Mouse (Mus musculus): ENCODE measurements around the gene Ifnl2. TPM values are rescaled to one million over a fixed set of nuclear protein-coding genes. Genes with fewer than 3 reads are reported as not detected.

Ifnl2 gene
- polyA plus RNA-seq, 1 experiment from 2014 or later: not detected

- no peaks in the 10 kb centered on the region for H3K36me3 ChIP-seq
- H3K27me3 ChIP-seq: no peaks in the 10 kb centered on the region
- no peak overlapping the region for H3K27ac ChIP-seq (replicated peaks)
- 41% methylated on average over 14 of the region's 14 CpGs for WGBS
- no peak overlapping the region for H3K4me2 ChIP-seq (replicated peaks)
- H3K4me3 ChIP-seq (replicated peaks): no peak overlapping the region
- ATAC-seq (ENCODE audit: insufficient number of reproducible peaks, low FRiP score, low TSS enrichment, low read depth): no peak
- no peaks in the 10 kb centered on the region for H3K9me3 ChIP-seq (replicated peaks)
- H3K4me1 ChIP-seq: peaks cover 13% of the 10 kb centered on the region
- no peak overlapping the region for H3K9ac ChIP-seq
Observed at GRCm38 (mm10) chr7:28490903-28491302, 19.4 kb downstream of the Ifnl2 start.

- H3K9ac ChIP-seq: no peak overlapping the region
- no peak overlapping the region for H3K4me3 ChIP-seq (replicated peaks)
- WGBS: 5% methylated on average over 10 of the region's 10 CpGs
- no peaks in the 10 kb centered on the region for H3K36me3 ChIP-seq
- no peak; the same call in 1 of the 2 replicates for ATAC-seq (ENCODE audit: insufficient number of reproducible peaks, low FRiP score, low TSS enrichment, low read depth)
- H3K27me3 ChIP-seq: no peaks in the 10 kb centered on the region
- H3K27ac ChIP-seq (replicated peaks): no peak overlapping the region
- H3K4me1 ChIP-seq: peaks cover 13% of the 10 kb centered on the region
- no peaks in the 10 kb centered on the region for H3K9me3 ChIP-seq (replicated peaks)
- no peak overlapping the region for H3K4me2 ChIP-seq (replicated peaks)
Observed at GRCm38 (mm10) chr7:28490410-28490809, 19.8 kb downstream of the Ifnl2 start.

- H3K4me1 ChIP-seq: peaks cover 13% of the 10 kb centered on the region
- H3K4me3 ChIP-seq (replicated peaks): peak overlapping the region; percentile 26
- no peaks in the 10 kb centered on the region for H3K9me3 ChIP-seq (replicated peaks)
- no peaks in the 10 kb centered on the region for H3K27me3 ChIP-seq
- 0 out of 2 replicates have a peak, but pooled peaks have one; percentile 24 for ATAC-seq (ENCODE audit: insufficient number of reproducible peaks, low FRiP score, low TSS enrichment, low read depth)
- H3K36me3 ChIP-seq: no peaks in the 10 kb centered on the region
- no peak overlapping the region for H3K9ac ChIP-seq
- WGBS: 3% methylated on average over 16 of the region's 16 CpGs
- H3K27ac ChIP-seq (replicated peaks): no peak overlapping the region
- peak overlapping the region; percentile 48 for H3K4me2 ChIP-seq (replicated peaks)
Observed at GRCm38 (mm10) chr7:28488030-28488491, 22.2 kb downstream of the Ifnl2 start.

DNA sequence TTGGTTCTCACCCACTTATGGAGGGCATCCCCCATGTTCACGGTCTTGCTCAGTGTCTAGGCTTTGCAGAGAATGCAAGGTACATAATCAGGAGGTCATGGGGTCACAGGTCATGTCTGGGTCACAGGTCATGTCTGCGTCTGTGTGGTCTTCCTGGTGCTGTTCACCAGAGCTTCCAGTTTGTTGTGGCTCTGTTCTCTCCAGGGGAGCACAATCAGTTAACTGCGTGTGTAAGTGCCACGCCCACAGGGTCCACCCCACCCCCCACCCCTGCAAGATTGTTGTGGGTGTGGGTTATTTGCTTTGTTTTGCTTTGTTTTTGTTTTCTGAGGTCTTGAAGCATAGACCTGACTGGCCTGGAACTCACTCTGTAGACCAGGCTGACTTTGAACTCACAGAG is 26.1 kb downstream of the Ifnl2 start:
- Histone ChIP-seq H3K36me3 (no peaks in the 10 kb centered on the region), H3K27me3 (no peaks in the 10 kb centered on the region), H3K4me1 (peaks cover 7% of the 10 kb centered on the region), H3K27ac (replicated peaks) (no peak overlapping the region), H3K4me3 (replicated peaks) (no peak overlapping the region), H3K9ac (no peak overlapping the region), H3K9me3 (replicated peaks) (no peaks in the 10 kb centered on the region), H3K4me2 (replicated peaks) (no peak overlapping the region)
- no peak for ATAC-seq (ENCODE audit: insufficient number of reproducible peaks, low FRiP score, low TSS enrichment, low read depth)
- WGBS: 15% methylated on average over 4 of the region's 4 CpGs

DNA sequence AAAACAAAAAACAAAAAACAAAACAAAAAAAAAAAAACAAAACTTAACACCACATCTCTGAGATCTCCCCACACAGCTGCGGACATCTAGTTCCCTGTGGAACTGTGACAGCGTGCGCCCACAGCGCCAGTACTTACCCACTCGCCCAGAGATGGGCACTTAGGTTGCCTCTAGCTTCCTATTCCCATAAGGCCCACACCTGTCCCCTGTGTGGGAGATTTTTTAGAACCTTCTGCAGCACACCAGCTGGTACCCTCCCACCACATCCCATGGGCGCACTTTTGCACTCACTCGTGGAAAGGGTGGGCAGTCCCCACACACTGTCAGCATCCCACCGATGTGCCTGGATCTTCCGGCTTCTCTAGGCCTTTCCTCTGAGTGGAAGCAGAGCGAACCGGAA is 27.4 kb downstream of the Ifnl2 start:
- H3K9ac ChIP-seq: no peak overlapping the region
- H3K27ac ChIP-seq (replicated peaks): no peak overlapping the region
- no peaks in the 10 kb centered on the region for H3K27me3 ChIP-seq
- no peak for ATAC-seq (ENCODE audit: insufficient number of reproducible peaks, low FRiP score, low TSS enrichment, low read depth)
- H3K4me3 ChIP-seq (replicated peaks): no peak overlapping the region
- H3K36me3 ChIP-seq: no peaks in the 10 kb centered on the region
- no peak overlapping the region for H3K4me2 ChIP-seq (replicated peaks)
- no peaks in the 10 kb centered on the region for H3K9me3 ChIP-seq (replicated peaks)
- H3K4me1 ChIP-seq: peaks cover 2% of the 10 kb centered on the region
- 78% methylated on average over 11 of the region's 11 CpGs for WGBS

- Histone ChIP-seq H3K27ac (replicated peaks) (no peak overlapping the region), H3K36me3 (no peaks in the 10 kb centered on the region), H3K4me2 (replicated peaks) (no peak overlapping the region; the same call in 1 of the 2 replicates), H3K4me1 (no peaks in the 10 kb centered on the region), H3K4me3 (replicated peaks) (no peak overlapping the region), H3K9ac (no peak overlapping the region), H3K9me3 (replicated peaks) (no peaks in the 10 kb centered on the region), H3K27me3 (no peaks in the 10 kb centered on the region)
- no peak for ATAC-seq (ENCODE audit: insufficient number of reproducible peaks, low FRiP score, low TSS enrichment, low read depth)
- 2% methylated on average over 8 of the region's 8 CpGs for WGBS
Observed at GRCm38 (mm10) chr7:28478854-28479253, 31.4 kb downstream of the Ifnl2 start.

- Histone ChIP-seq H3K9ac (no peak overlapping the region), H3K9me3 (replicated peaks) (no peaks in the 10 kb centered on the region), H3K27ac (replicated peaks) (no peak overlapping the region), H3K27me3 (no peaks in the 10 kb centered on the region), H3K36me3 (no peaks in the 10 kb centered on the region), H3K4me1 (no peaks in the 10 kb centered on the region), H3K4me2 (replicated peaks) (no peak overlapping the region), H3K4me3 (replicated peaks) (no peak overlapping the region)
- 77% methylated on average over 5 of the region's 5 CpGs for WGBS
- ATAC-seq (ENCODE audit: insufficient number of reproducible peaks, low FRiP score, low TSS enrichment, low read depth): peak; percentile 29; the same call in 1 of the 2 replicates
Observed at GRCm38 (mm10) chr7:28477363-28477762, 32.9 kb downstream of the Ifnl2 start.

DNA sequence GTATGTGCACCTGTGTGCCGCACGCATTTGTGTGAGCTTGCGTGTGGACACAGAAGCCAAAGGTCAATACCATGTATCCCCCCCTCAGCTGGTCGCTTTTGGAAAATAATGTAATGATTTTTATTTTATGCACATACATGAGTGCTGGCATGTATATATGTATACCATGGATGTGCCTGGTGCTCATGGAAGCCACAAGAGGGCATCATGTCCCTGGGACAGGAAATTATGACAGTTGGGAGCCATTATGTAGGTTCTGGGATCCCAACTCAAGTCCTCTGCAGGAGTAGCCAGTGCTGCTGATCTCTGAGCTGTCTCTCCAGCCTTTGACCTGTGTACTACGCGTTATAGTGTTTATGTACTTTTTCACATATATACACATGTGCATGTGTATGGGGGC is 34.1 kb downstream of the Ifnl2 start:
- no peaks in the 10 kb centered on the region for H3K27me3 ChIP-seq
- WGBS: 89% methylated on average over 6 of the region's 6 CpGs
- H3K36me3 ChIP-seq: no peaks in the 10 kb centered on the region
- no peaks in the 10 kb centered on the region for H3K9me3 ChIP-seq (replicated peaks)
- no peaks in the 10 kb centered on the region for H3K4me1 ChIP-seq
- H3K4me3 ChIP-seq (replicated peaks): no peak overlapping the region
- H3K27ac ChIP-seq (replicated peaks): no peak overlapping the region
- H3K4me2 ChIP-seq (replicated peaks): no peak overlapping the region
- ATAC-seq (ENCODE audit: insufficient number of reproducible peaks, low FRiP score, low TSS enrichment, low read depth): no peak
- no peak overlapping the region for H3K9ac ChIP-seq

DNA sequence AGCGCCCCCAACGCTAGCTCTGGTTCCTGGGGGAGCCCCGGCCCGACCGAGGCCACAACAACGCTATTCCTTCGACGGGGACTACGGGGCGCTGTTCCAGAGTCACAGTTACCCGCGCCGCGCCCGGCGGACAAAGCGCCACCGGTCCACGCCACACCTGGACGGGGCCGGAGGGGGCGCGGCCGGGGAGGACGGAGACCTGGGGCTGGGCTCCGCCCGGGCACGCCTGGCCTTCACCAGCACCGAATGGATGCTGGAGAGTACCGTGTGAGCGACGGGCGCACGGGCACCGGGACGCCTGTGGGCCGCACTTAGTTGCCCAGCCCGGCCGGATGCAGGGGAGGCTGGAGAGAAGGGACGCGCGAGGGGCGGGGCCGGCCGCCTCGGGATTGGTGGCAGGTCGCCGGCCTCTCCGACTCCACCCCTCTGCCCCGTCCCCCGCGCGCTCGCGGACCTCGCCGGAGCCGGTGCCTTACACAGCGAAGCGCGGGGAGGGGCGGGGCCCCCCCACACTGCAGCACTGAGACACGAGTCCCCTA is 43.0 kb downstream of the Ifnl2 start:
- ATAC-seq (ENCODE audit: insufficient number of reproducible peaks, low FRiP score, low TSS enrichment, low read depth): peak; percentile 79
- peak overlapping the region; percentile 49 for H3K4me3 ChIP-seq (replicated peaks)
- H3K4me1 ChIP-seq: peaks cover 23% of the 10 kb centered on the region
- peaks cover 7% of the 10 kb centered on the region for H3K36me3 ChIP-seq
- peaks cover 11% of the 10 kb centered on the region; the same call in 1 of the 2 replicates for H3K27me3 ChIP-seq
- 3% methylated on average over 62 of the region's 63 CpGs for WGBS
- no peak overlapping the region for H3K27ac ChIP-seq (replicated peaks)
- H3K4me2 ChIP-seq (replicated peaks): peak overlapping the region; percentile 87
- H3K9ac ChIP-seq: 0 out of 2 replicates have a peak overlapping the region, but pooled peaks have one; percentile 18
- H3K9me3 ChIP-seq (replicated peaks): no peaks in the 10 kb centered on the region

- H3K27me3 ChIP-seq: peaks cover 11% of the 10 kb centered on the region; the same call in 1 of the 2 replicates
- 28% methylated on average over 40 of the region's 40 CpGs for WGBS
- no peaks in the 10 kb centered on the region for H3K9me3 ChIP-seq (replicated peaks)
- H3K36me3 ChIP-seq: peaks cover 12% of the 10 kb centered on the region
- H3K4me3 ChIP-seq (replicated peaks): peak overlapping the region; percentile 49
- H3K4me1 ChIP-seq: peaks cover 23% of the 10 kb centered on the region
- no peak overlapping the region for H3K27ac ChIP-seq (replicated peaks)
- H3K9ac ChIP-seq: 0 out of 2 replicates have a peak overlapping the region, but pooled peaks have one; percentile 18
- H3K4me2 ChIP-seq (replicated peaks): peak overlapping the region; percentile 87
- 0 out of 2 replicates have a peak, but pooled peaks have one; percentile 2 for ATAC-seq (ENCODE audit: insufficient number of reproducible peaks, low FRiP score, low TSS enrichment, low read depth)
Observed at GRCm38 (mm10) chr7:28466721-28467212, 43.5 kb downstream of the Ifnl2 start.

GRCm38 (mm10) chr7:28464416-28465212 is 45.6 kb downstream of the Ifnl2 start:
- peaks cover 23% of the 10 kb centered on the region for H3K4me1 ChIP-seq
- H3K4me2 ChIP-seq (replicated peaks): 0 out of 2 replicates have a peak overlapping the region, but pooled peaks have one; percentile 0
- 55% methylated on average over 10 of the region's 10 CpGs for WGBS
- H3K9ac ChIP-seq: no peak overlapping the region
- no peak overlapping the region for H3K27ac ChIP-seq (replicated peaks)
- H3K27me3 ChIP-seq: peaks cover 11% of the 10 kb centered on the region; the same call in 1 of the 2 replicates
- no peak overlapping the region for H3K4me3 ChIP-seq (replicated peaks)
- H3K9me3 ChIP-seq (replicated peaks): no peaks in the 10 kb centered on the region
- peaks cover 27% of the 10 kb centered on the region for H3K36me3 ChIP-seq
- peak; percentile 59; the same call in 1 of the 2 replicates for ATAC-seq (ENCODE audit: insufficient number of reproducible peaks, low FRiP score, low TSS enrichment, low read depth)

All from embryonic facial prominence, embryonic 15.5 days (tissue).